Mouse (Mus musculus) embryonic facial prominence, embryonic 11.5 days (tissue): ENCODE data around the gene Ctso. TPM values are rescaled to one million over a fixed set of nuclear protein-coding genes. Genes with fewer than 3 reads are reported as not detected.

Source experiments
- ATAC-seq: fragments of 200-750 bp; cut with Nextera tagmentation; replicated peaks from 2 replicates; pipeline ENCODE4 v1.8.0; 2017; ENCODE audit warnings: low read depth; ENCODE audit not compliant: insufficient number of reproducible peaks, low FRiP score, low TSS enrichment
- DNase-seq: peaks from one replicate; pipeline ENCODE4 v3.0.0-alpha.2; 2015; ENCODE audit warnings: low spot score
- H3K27ac ChIP-seq: fragments of 300-500 bp; sonication (generic); replicated peaks from 2 replicates; pipeline ENCODE4 v1.5.1; 2014; ENCODE audit warnings: mild to moderate bottlenecking, low read depth, low read length, control low read depth
- H3K27me3 ChIP-seq: fragments of 300-500 bp; sonication (generic); 2 replicates; pipeline ENCODE4 v1.6.1; 2014; ENCODE audit warnings: mild to moderate bottlenecking, low read length, moderate library complexity, mixed read lengths; ENCODE audit not compliant: control insufficient read depth, insufficient read depth
- H3K36me3 ChIP-seq: fragments of 300-500 bp; sonication (generic); replicated peaks from 2 replicates; pipeline ENCODE4 v1.6.1; 2014; ENCODE audit warnings: low read depth, mild to moderate bottlenecking, low read length, moderate library complexity, mixed read lengths; ENCODE audit not compliant: control insufficient read depth, insufficient read depth
- H3K4me1 ChIP-seq: fragments of 300-500 bp; sonication (generic); 2 replicates; pipeline ENCODE4 v1.6.1; 2014; ENCODE audit warnings: low read length, mixed read lengths; ENCODE audit not compliant: control insufficient read depth, insufficient read depth
- H3K4me2 ChIP-seq: fragments of 300-500 bp; sonication (generic); 2 replicates; pipeline ENCODE4 v1.6.1; 2014; ENCODE audit warnings: low read depth, mild to moderate bottlenecking, control low read depth, low read length, moderate library complexity
- H3K4me3 ChIP-seq: fragments of 300-500 bp; sonication (generic); 2 replicates; pipeline ENCODE4 v1.5.1; 2014; ENCODE audit warnings: low read depth, low read length, control low read depth
- H3K9ac ChIP-seq: fragments of 300-500 bp; sonication (generic); replicated peaks from 2 replicates; pipeline ENCODE4 v1.6.1; 2014; ENCODE audit warnings: mild to moderate bottlenecking, control low read depth, low read length
- H3K9me3 ChIP-seq: fragments of 300-500 bp; sonication (generic); replicated peaks from 2 replicates; pipeline ENCODE4 v1.6.1; 2016; ENCODE audit warnings: mild to moderate bottlenecking, low read length, inconsistent platforms, mixed read lengths; ENCODE audit not compliant: control insufficient read depth
- WGBS: fragments of 180-500 bp; shearing (Covaris S2); extraction: QIAGEN DNeasy Blood & Tissue Kit; methylation state at CpG from one replicate; pipeline ENCODE4 v1.1.7; 2014; 5-methylcytosine and 5-hydroxymethylcytosine counted together
- polyA plus RNA-seq: library from polyadenylated mRNA; unstranded; fragments of >200 nt; fragmentation: Nextera tagmentation; extraction: Ambion mirVana; gene quantifications from 2 replicates; pipeline ENCODE4 v1.2.1, GENCODE M21; 2014

Ctso gene
- polyA plus RNA-seq, 1 experiment from 2014 or later, result 6.4 TPM

- no peak overlapping the region for H3K9ac ChIP-seq
- H3K27ac ChIP-seq, result no peak overlapping the region
- H3K36me3 ChIP-seq, result no peaks in the 10 kb centered on the region
- no peak overlapping the region for H3K4me3 ChIP-seq
- no peak for ATAC-seq
- no peaks in the 10 kb centered on the region for H3K9me3 ChIP-seq
- H3K4me1 ChIP-seq, result no peaks in the 10 kb centered on the region
- no peak overlapping the region for H3K4me2 ChIP-seq
- DNase-seq, result no peak
- 89% methylated on average over 5 of the region's 5 CpGs for WGBS
- no peaks in the 10 kb centered on the region for H3K27me3 ChIP-seq
Measured at GRCm38 (mm10) chr3:81961336-81961735, 28.9 kb downstream of the Ctso start.

- H3K4me3 ChIP-seq, result no peak overlapping the region
- no peaks in the 10 kb centered on the region for H3K36me3 ChIP-seq
- no peaks in the 10 kb centered on the region for H3K4me1 ChIP-seq
- DNase-seq, result no peak
- H3K9ac ChIP-seq, result no peak overlapping the region
- no peak overlapping the region for H3K4me2 ChIP-seq
- H3K27ac ChIP-seq, result no peak overlapping the region
- WGBS, result 69% methylated on average over 5 of the region's 5 CpGs
- no peak for ATAC-seq
- no peaks in the 10 kb centered on the region for H3K27me3 ChIP-seq
- H3K9me3 ChIP-seq, result no peaks in the 10 kb centered on the region
Measured at GRCm38 (mm10) chr3:81963768-81964167, 31.4 kb downstream of the Ctso start.

GRCm38 (mm10) chr3:81964596-81964995 lies 32.2 kb downstream of the Ctso start:
- Histone ChIP-seq H3K27me3 (no peaks in the 10 kb centered on the region), H3K4me2 (no peak overlapping the region), H3K9me3 (no peaks in the 10 kb centered on the region), H3K9ac (no peak overlapping the region), H3K27ac (no peak overlapping the region), H3K36me3 (no peaks in the 10 kb centered on the region), H3K4me1 (no peaks in the 10 kb centered on the region), H3K4me3 (no peak overlapping the region)
- DNase-seq, result no peak
- no peak for ATAC-seq
- 65% methylated on average over 3 of the region's 3 CpGs for WGBS

GRCm38 (mm10) chr3:81975607-81976006 lies 43.2 kb downstream of the Ctso start:
- H3K9ac ChIP-seq, result no peak overlapping the region
- ATAC-seq, result no peak
- H3K4me2 ChIP-seq, result no peak overlapping the region
- H3K36me3 ChIP-seq, result no peaks in the 10 kb centered on the region
- H3K4me1 ChIP-seq, result no peaks in the 10 kb centered on the region
- no peak for DNase-seq
- no peak overlapping the region for H3K27ac ChIP-seq
- no peaks in the 10 kb centered on the region for H3K27me3 ChIP-seq
- 74% methylated on average over 4 of the region's 4 CpGs for WGBS
- H3K9me3 ChIP-seq, result no peaks in the 10 kb centered on the region
- H3K4me3 ChIP-seq, result no peak overlapping the region

- no peak within 1 kb of the TSS for H3K9ac ChIP-seq
- no peaks in the 10 kb centered on the region for H3K36me3 ChIP-seq
- ATAC-seq, result no peak
- no peaks in the 10 kb centered on the region for H3K9me3 ChIP-seq
- no peak within 1 kb of the TSS for H3K4me3 ChIP-seq
- H3K27me3 ChIP-seq, result no peaks in the 10 kb centered on the region
- H3K4me1 ChIP-seq, result no peaks in the 10 kb centered on the region
- H3K27ac ChIP-seq, result no peak within 1 kb of the TSS
- H3K4me2 ChIP-seq, result no peak within 1 kb of the TSS
- no peak for DNase-seq
Measured at GRCm38 (mm10) chr3:81976102-81976501, 43.7 kb downstream of the Ctso start, which contains the start of gene Tdo2. Gene Tdo2 (minus strand): TSS chr3:81976202.

GRCm38 (mm10) chr3:81981576-81981975 lies 49.2 kb downstream of the Ctso start:
- 97% methylated on average over 5 of the region's 5 CpGs for WGBS

GRCm38 (mm10) chr3:81981990-81982389 lies 49.6 kb downstream of the Ctso start, which contains the start of gene Asic5:
Gene Asic5 (plus strand): TSS chr3:81982290.
- Histone ChIP-seq H3K4me3 (no peak within 1 kb of the TSS), H3K9me3 (no peaks in the 10 kb centered on the region), H3K4me1 (no peaks in the 10 kb centered on the region), H3K27me3 (no peaks in the 10 kb centered on the region), H3K9ac (no peak within 1 kb of the TSS), H3K27ac (no peak within 1 kb of the TSS), H3K4me2 (no peak within 1 kb of the TSS), H3K36me3 (no peaks in the 10 kb centered on the region)
- no peak for ATAC-seq
- 87% methylated on average over 5 of the region's 5 CpGs for WGBS
- DNase-seq, result no peak

More at GRCm38 (mm10) chr3:81981576-81981975, 49.2 kb downstream of the Ctso start:
- Histone ChIP-seq H3K27ac (no peak overlapping the region), H3K27me3 (no peaks in the 10 kb centered on the region), H3K4me1 (no peaks in the 10 kb centered on the region), H3K9ac (no peak overlapping the region), H3K4me3 (no peak overlapping the region), H3K4me2 (no peak overlapping the region), H3K9me3 (no peaks in the 10 kb centered on the region), H3K36me3 (no peaks in the 10 kb centered on the region)
- DNase-seq (no peak), ATAC-seq (no peak)

- ATAC-seq, result no peak
- 85% methylated on average over 8 of the region's 8 CpGs for WGBS
- H3K9ac ChIP-seq, result no peak overlapping the region
- no peak overlapping the region for H3K27ac ChIP-seq
- no peaks in the 10 kb centered on the region for H3K4me1 ChIP-seq
- DNase-seq, result no peak
- H3K4me3 ChIP-seq, result no peak overlapping the region
- no peaks in the 10 kb centered on the region for H3K36me3 ChIP-seq
- no peaks in the 10 kb centered on the region for H3K27me3 ChIP-seq
- H3K9me3 ChIP-seq, result no peaks in the 10 kb centered on the region
- no peak overlapping the region for H3K4me2 ChIP-seq
Measured at GRCm38 (mm10) chr3:81983120-81983895, 50.9 kb downstream of the Ctso start.
